Mouse (Mus musculus) liver, adult 2 months (tissue): Measurements from ENCODE around the gene 1600014C10Rik. TPM values are rescaled to one million over a fixed set of nuclear protein-coding genes. Genes with fewer than 3 reads are reported as not detected.

Experiments used
- DNase-seq: peaks from one replicate; pipeline ENCODE4 v3.0.0-alpha.2; 2011; ENCODE audit warnings: low read depth, low spot score; ENCODE audit errors: extremely low read depth
- H3K27ac ChIP-seq: fragments of 200-500 bp; replicated peaks from 2 replicates; pipeline ENCODE4 v1.5.1; 2012; ENCODE audit warnings: low read depth, mild to moderate bottlenecking, control low read depth, inconsistent platforms, low read length; ENCODE audit not compliant: insufficient read depth
- H3K27me3 ChIP-seq: fragments of 200-500 bp; 2 replicates; pipeline ENCODE4 v1.6.1; 2012; ENCODE audit warnings: mild to moderate bottlenecking, moderate library complexity, low read length, inconsistent platforms; ENCODE audit not compliant: control insufficient read depth, insufficient read depth
- H3K36me3 ChIP-seq: fragments of 200-500 bp; 2 replicates; pipeline ENCODE4 v1.6.1; 2012; ENCODE audit warnings: low read length, inconsistent platforms; ENCODE audit not compliant: control insufficient read depth, insufficient read depth
- H3K4me1 ChIP-seq: fragments of 200-500 bp; 2 replicates; pipeline ENCODE4 v1.6.1; 2011; ENCODE audit warnings: low read length; ENCODE audit not compliant: control insufficient read depth, insufficient read depth
- H3K4me3 ChIP-seq: fragments of 200-500 bp; 2 replicates; pipeline ENCODE4 v1.5.1; 2011; ENCODE audit warnings: low read depth, mild to moderate bottlenecking, control low read depth, low read length, moderate library complexity; ENCODE audit not compliant: insufficient read depth
- H3K79me2 ChIP-seq: fragments of 200-500 bp; 2 replicates; pipeline ENCODE4 v1.6.1; 2012; ENCODE audit warnings: inconsistent platforms, mild to moderate bottlenecking, low read length, moderate library complexity; ENCODE audit not compliant: control insufficient read depth, insufficient read depth
- H3K9ac ChIP-seq: fragments of 200-500 bp; 2 replicates; pipeline ENCODE4 v1.6.1; 2012; ENCODE audit warnings: low read depth, mild to moderate bottlenecking, control low read depth, inconsistent platforms, low read length
- CTCF ChIP-seq: fragments of 200-500 bp; IDR thresholded peaks from 2 replicates; pipeline ENCODE4 v1.5.1; 2011; ENCODE audit warnings: low read depth, low read length, control low read depth
- POLR2A ChIP-seq: fragments of 200-500 bp; IDR thresholded peaks from 2 replicates; pipeline ENCODE4 v1.6.1; 2011; ENCODE audit warnings: low read length, control low read depth; ENCODE audit not compliant: insufficient read depth; ENCODE audit errors: extremely low read depth
- WGBS: fragments of 180-500 bp; shearing (Covaris S2); methylation state at CpG from one replicate; pipeline ENCODE4 v1.1.7; 2018; 5-methylcytosine and 5-hydroxymethylcytosine counted together
- polyA plus RNA-seq: library from polyadenylated mRNA; depleted of rRNA; stranded (reverse); fragments of >200 nt; gene quantifications from 2 replicates; pipeline ENCODE4 v1.2.3, GENCODE M21; 2012
- total RNA-seq: library from RNA; depleted of rRNA; stranded (reverse); fragments of >200 nt; gene quantifications from 2 replicates; pipeline ENCODE4 v1.2.3, GENCODE M21; 2014

Gene 1600014C10Rik
- total and polyA plus RNA-seq, 2 experiments, result 116 to 135 TPM

GRCm38 (mm10) chr7:38206564-38206963 is 23.5 kb downstream of the 1600014C10Rik start:
- 85% methylated on average over 3 of the region's 3 CpGs for WGBS
- Histone ChIP-seq H3K4me3 (no peak overlapping the region), H3K27ac (no peak overlapping the region), H3K79me2 (no peaks in the 10 kb centered on the region), H3K4me1 (peaks cover 6% of the 10 kb centered on the region; the same call in 1 of the 2 replicates), H3K27me3 (no peaks in the 10 kb centered on the region), H3K9ac (no peak overlapping the region), H3K36me3 (no peaks in the 10 kb centered on the region)
- no peak for TF ChIP-seq POLR2A
- no peak for TF ChIP-seq CTCF
- DNase-seq, result no peak

- TF ChIP-seq CTCF (no peak), POLR2A (no peak)
- no peaks in the 10 kb centered on the region for H3K27me3 ChIP-seq
- peak; percentile 78 for DNase-seq
- H3K9ac ChIP-seq, result no peak overlapping the region
- H3K79me2 ChIP-seq, result no peaks in the 10 kb centered on the region
- peaks cover 6% of the 10 kb centered on the region; the same call in 1 of the 2 replicates for H3K4me1 ChIP-seq
- no peak overlapping the region for H3K4me3 ChIP-seq
- WGBS, result 25% methylated on average over 3 of the region's 3 CpGs
- peak overlapping the region; percentile 51 for H3K27ac ChIP-seq
- H3K36me3 ChIP-seq, result no peaks in the 10 kb centered on the region
Observed at GRCm38 (mm10) chr7:38208969-38209368, 26.0 kb downstream of the 1600014C10Rik start.

GRCm38 (mm10) chr7:38209478-38210152 is 26.6 kb downstream of the 1600014C10Rik start:
- no peaks in the 10 kb centered on the region for H3K79me2 ChIP-seq
- TF ChIP-seq CTCF (no peak), POLR2A (no peak)
- peaks cover 6% of the 10 kb centered on the region; the same call in 1 of the 2 replicates for H3K4me1 ChIP-seq
- peak overlapping the region; percentile 51 for H3K27ac ChIP-seq
- no peak overlapping the region for H3K9ac ChIP-seq
- no peaks in the 10 kb centered on the region for H3K27me3 ChIP-seq
- H3K36me3 ChIP-seq, result no peaks in the 10 kb centered on the region
- peak; percentile 55 for DNase-seq
- no peak overlapping the region for H3K4me3 ChIP-seq
- 62% methylated on average over 11 of the region's 11 CpGs for WGBS

GRCm38 (mm10) chr7:38212651-38213062 is 29.6 kb downstream of the 1600014C10Rik start:
- Histone ChIP-seq H3K36me3 (no peaks in the 10 kb centered on the region), H3K27ac (no peak overlapping the region), H3K79me2 (no peaks in the 10 kb centered on the region), H3K4me1 (peaks cover 10% of the 10 kb centered on the region), H3K9ac (no peak overlapping the region), H3K4me3 (no peak overlapping the region), H3K27me3 (no peaks in the 10 kb centered on the region)
- peak; percentile 78 for DNase-seq
- 11% methylated on average over 3 of the region's 3 CpGs for WGBS
- TF ChIP-seq CTCF, result no peak
- no peak for TF ChIP-seq POLR2A

GRCm38 (mm10) chr7:38214473-38215214 is 31.6 kb downstream of the 1600014C10Rik start:
- TF ChIP-seq CTCF, result no peak
- TF ChIP-seq POLR2A, result no peak
- Histone ChIP-seq H3K4me3 (no peak overlapping the region), H3K9ac (no peak overlapping the region), H3K79me2 (no peaks in the 10 kb centered on the region), H3K27me3 (no peaks in the 10 kb centered on the region), H3K36me3 (no peaks in the 10 kb centered on the region), H3K4me1 (peaks cover 16% of the 10 kb centered on the region), H3K27ac (no peak overlapping the region)
- 65% methylated on average over 5 of the region's 5 CpGs for WGBS
- DNase-seq, result no peak

- TF ChIP-seq POLR2A (no peak), CTCF (no peak)
- DNase-seq, result no peak
- H3K27ac ChIP-seq, result no peak overlapping the region
- WGBS, result 88% methylated on average over 7 of the region's 7 CpGs
- H3K4me3 ChIP-seq, result no peak overlapping the region
- H3K9ac ChIP-seq, result no peak overlapping the region
- peaks cover 16% of the 10 kb centered on the region for H3K4me1 ChIP-seq
- H3K36me3 ChIP-seq, result no peaks in the 10 kb centered on the region
- H3K79me2 ChIP-seq, result no peaks in the 10 kb centered on the region
- H3K27me3 ChIP-seq, result no peaks in the 10 kb centered on the region
Observed at GRCm38 (mm10) chr7:38215281-38215680, 32.3 kb downstream of the 1600014C10Rik start.
